In the genomic region with DNA sequence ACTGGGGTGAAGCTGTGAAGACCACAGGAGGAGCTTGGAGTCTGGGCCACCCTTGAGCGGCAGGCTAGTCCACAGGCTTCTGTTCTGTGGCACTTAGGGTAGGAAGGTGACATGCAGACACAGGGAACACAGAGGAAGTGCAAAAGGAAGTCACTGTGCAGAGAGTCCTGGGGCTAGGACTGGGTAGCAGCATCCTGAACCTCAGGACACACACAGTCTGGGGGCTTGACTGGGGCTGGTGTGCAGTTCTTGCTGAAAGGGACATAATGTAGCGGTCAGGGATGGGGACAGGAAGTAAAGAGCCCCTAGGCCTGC, we compare ENCODE assay signal across 8 mouse cellular contexts. TPM values are rescaled to one million over a fixed set of nuclear protein-coding genes. Genes with fewer than 3 reads are reported as not detected.
DNase-seq lines count a peak whose midpoint lies in the region; ATAC-seq lines count a peak whose summit lies in the region.

No protein-coding gene starts in this region.

- 0 out of 2 replicates have a peak overlapping the region, but pooled peaks have one; percentile 24 for H3K4me3 ChIP-seq in kidney, embryonic 14.5 days (ENCODE audit: low read length)
- H3K4me3 ChIP-seq in brown adipose tissue, adult 24 weeks (ENCODE audit: insufficient read depth, low read depth, low read length) = peak overlapping the region; percentile 21; the same call in 1 of the 2 replicates
- H3K4me3 ChIP-seq in intestine, embryonic 15.5 days (replicated peaks) = no peak overlapping the region
- H3K4me3 ChIP-seq in midbrain, embryonic 14.5 days (replicated peaks; ENCODE audit: low read depth, low read length) = no peak overlapping the region

- no peak overlapping the region for H3K27ac ChIP-seq in kidney, embryonic 14.5 days (ENCODE audit: low read depth, low read length)
- H3K27ac ChIP-seq in brown adipose tissue, adult 24 weeks (replicated peaks; ENCODE audit: low read depth, low read length) = no peak overlapping the region
- H3K27ac ChIP-seq in intestine, embryonic 15.5 days = no peak overlapping the region
- H3K27ac ChIP-seq in midbrain, embryonic 14.5 days (replicated peaks; ENCODE audit: low read depth, low read length) = no peak overlapping the region

- no peak for DNase-seq in kidney, postnatal 25 days
- no peak for DNase-seq in midbrain, embryonic 14.5 days
- DNase-seq in embryo, embryonic 11 days = no peak
- no peak for DNase-seq in frontal cortex, postnatal 10 days (ENCODE audit: low spot score in 2 of 2)
- DNase-seq in kidney, adult 8-10 months = no peak

- peak overlapping the region; percentile 44 for H3K4me2 ChIP-seq in kidney, embryonic 14.5 days (replicated peaks; ENCODE audit: low read depth, low read length)
- peak overlapping the region; percentile 51 for H3K4me2 ChIP-seq in intestine, embryonic 15.5 days (replicated peaks)
- H3K4me2 ChIP-seq in midbrain, embryonic 14.5 days (ENCODE audit: low read length) = peak overlapping the region; percentile 34

- no peaks in the 10 kb centered on the region for H3K9me3 ChIP-seq in kidney, embryonic 14.5 days (ENCODE audit: control insufficient read depth, low read length)
- H3K9me3 ChIP-seq in intestine, embryonic 15.5 days = no peaks in the 10 kb centered on the region
- H3K9me3 ChIP-seq in midbrain, embryonic 14.5 days (ENCODE audit: control insufficient read depth, low read length) = no peaks in the 10 kb centered on the region

- no peaks in the 10 kb centered on the region for H3K36me3 ChIP-seq in kidney, embryonic 14.5 days (ENCODE audit: control insufficient read depth, insufficient read depth, low read length)
- H3K36me3 ChIP-seq in intestine, embryonic 15.5 days = no peaks in the 10 kb centered on the region
- peaks cover 4% of the 10 kb centered on the region for H3K36me3 ChIP-seq in midbrain, embryonic 14.5 days (ENCODE audit: control insufficient read depth, insufficient read depth, low read length)

- no peaks in the 10 kb centered on the region for H3K27me3 ChIP-seq in kidney, embryonic 14.5 days (ENCODE audit: control insufficient read depth, insufficient read depth, low read length)
- H3K27me3 ChIP-seq in intestine, embryonic 15.5 days (replicated peaks) = no peaks in the 10 kb centered on the region
- H3K27me3 ChIP-seq in midbrain, embryonic 14.5 days (ENCODE audit: control insufficient read depth, insufficient read depth, low read length) = no peaks in the 10 kb centered on the region

- H3K4me1 ChIP-seq in kidney, embryonic 14.5 days (ENCODE audit: control insufficient read depth, insufficient read depth, low read length) = peaks cover 11% of the 10 kb centered on the region; the same call in 1 of the 2 replicates
- no peaks in the 10 kb centered on the region for H3K4me1 ChIP-seq in brown adipose tissue, adult 24 weeks (ENCODE audit: control insufficient read depth, insufficient read depth, insufficient read length, low read length)
- H3K4me1 ChIP-seq in intestine, embryonic 15.5 days (replicated peaks) = peaks cover 13% of the 10 kb centered on the region
- H3K4me1 ChIP-seq in midbrain, embryonic 14.5 days (ENCODE audit: control insufficient read depth, insufficient read depth, low read length) = peaks cover 9% of the 10 kb centered on the region; the same call in 1 of the 2 replicates

- no peak overlapping the region for H3K9ac ChIP-seq in kidney, embryonic 14.5 days (ENCODE audit: low read depth, low read length)
- no peak overlapping the region for H3K9ac ChIP-seq in intestine, embryonic 15.5 days
- H3K9ac ChIP-seq in midbrain, embryonic 14.5 days (replicated peaks; ENCODE audit: low read length) = no peak overlapping the region

- peak; percentile 10; the same call in 1 of the 2 replicates for ATAC-seq in kidney, embryonic 14.5 days (ENCODE audit: low FRiP score, low TSS enrichment)
- ATAC-seq in intestine, embryonic 15.5 days = peak; percentile 5; the same call in 1 of the 2 replicates
- ATAC-seq in midbrain, embryonic 14.5 days (ENCODE audit: low FRiP score, low TSS enrichment) = no peak

- WGBS in kidney, embryonic 14.5 days = 52% methylated on average over 2 of the region's 2 CpGs
- WGBS in intestine, embryonic 15.5 days = 83% methylated on average over 2 of the region's 2 CpGs
- 66% methylated on average over 2 of the region's 2 CpGs for WGBS in midbrain, embryonic 14.5 days

RNA-seq across cellular contexts. Expression of gene Tldc1, which starts 22.1 kb away (rescaled TPM):
- polyA plus RNA-seq in kidney, embryonic 14.5 days (2014; fragmentation: Nextera tagmentation; extraction: Ambion mirVana) = 6.4 and 13.0 TPM in 2 replicates
- polyA plus RNA-seq in brown adipose tissue, adult 24 weeks (2012; ENCODE audit: insufficient read depth, insufficient read length, missing spikeins) = 1.7 and 3.4 TPM in 2 replicates
- polyA plus RNA-seq in intestine, embryonic 15.5 days (2015; fragmentation: Nextera tagmentation; extraction: Ambion mirVana) = 14.4 and 15.3 TPM in 2 replicates
- 5.8 and 6.3 TPM in 2 replicates for polyA plus RNA-seq in midbrain, embryonic 14.5 days (2014; fragmentation: Nextera tagmentation; extraction: Ambion mirVana)

RNA-seq across cellular contexts. Expression of gene Atp2c2, which starts 56.3 kb away (rescaled TPM):
- polyA plus RNA-seq in kidney, embryonic 14.5 days (2014; fragmentation: Nextera tagmentation; extraction: Ambion mirVana) = 0.97 and 1.2 TPM in 2 replicates
- polyA plus RNA-seq in brown adipose tissue, adult 24 weeks (2012; ENCODE audit: insufficient read depth, insufficient read length, missing spikeins) = not detected in 2 replicates
- 4.4 and 5.8 TPM in 2 replicates for polyA plus RNA-seq in intestine, embryonic 15.5 days (2015; fragmentation: Nextera tagmentation; extraction: Ambion mirVana)
- polyA plus RNA-seq in midbrain, embryonic 14.5 days (2014; fragmentation: Nextera tagmentation; extraction: Ambion mirVana) = 0.08 and 0.11 TPM in 2 replicates

Comparison
In these comparisons a context has a peak if more than half of its experiments do, and no peak if none do; other contexts are left out.
1. H3K4me3 ChIP-seq: peak in kidney, embryonic 14.5 days (single experiment) and brown adipose tissue, adult 24 weeks (single experiment); none in intestine, embryonic 15.5 days (single experiment) and midbrain, embryonic 14.5 days (single experiment).
2. Peak in every context shown above with its lines, with median percentiles within 50 percentile points of each other: H3K4me2 ChIP-seq.